Mouse (Mus musculus) forebrain, embryonic 16.5 days (tissue): ENCODE measurements around the gene Olfr827. TPM values are rescaled to one million over a fixed set of nuclear protein-coding genes. Genes with fewer than 3 reads are reported as not detected.
A peak's percentile ranks its signal among the peaks of the same experiment; 100 is the strongest.

Experiments used
- ATAC-seq: fragments of 200-750 bp; cut with Nextera tagmentation; 2 replicates; pipeline ENCODE4 v1.8.0; 2017; ENCODE audit warnings: mild to moderate bottlenecking, moderate library complexity
- H3K27ac ChIP-seq: fragments of 300-500 bp; sonication (generic); 2 replicates; pipeline ENCODE4 v1.5.1; 2014; ENCODE audit warnings: low read length, control low read depth
- H3K27me3 ChIP-seq: fragments of 300-500 bp; sonication (generic); replicated peaks from 2 replicates; pipeline ENCODE4 v1.6.1; 2014; ENCODE audit warnings: low read length; ENCODE audit not compliant: control insufficient read depth, insufficient read depth
- H3K36me3 ChIP-seq: fragments of 300-500 bp; sonication (generic); 2 replicates; pipeline ENCODE4 v1.6.1; 2014; ENCODE audit not compliant: control insufficient read depth, insufficient read depth
- H3K4me1 ChIP-seq: fragments of 300-500 bp; sonication (generic); replicated peaks from 2 replicates; pipeline ENCODE4 v1.6.1; 2014; ENCODE audit warnings: low read length; ENCODE audit not compliant: control insufficient read depth, insufficient read depth
- H3K4me2 ChIP-seq: fragments of 300-500 bp; sonication (generic); 2 replicates; pipeline ENCODE4 v1.6.1; 2014; ENCODE audit warnings: mild to moderate bottlenecking, low read length, control low read depth
- H3K4me3 ChIP-seq: fragments of 300-500 bp; sonication (generic); replicated peaks from 2 replicates; pipeline ENCODE4 v1.5.1; 2014; ENCODE audit warnings: mild to moderate bottlenecking, low read length, control low read depth
- H3K9ac ChIP-seq: fragments of 300-500 bp; sonication (generic); replicated peaks from 2 replicates; pipeline ENCODE4 v1.6.1; 2014; ENCODE audit warnings: low read depth, low read length, control low read depth
- H3K9me3 ChIP-seq: fragments of 300-500 bp; sonication (generic); 2 replicates; pipeline ENCODE4 v1.6.1; 2016; ENCODE audit warnings: low read length; ENCODE audit not compliant: control insufficient read depth
- WGBS: fragments of 180-500 bp; shearing (Covaris S2); extraction: QIAGEN DNeasy Blood & Tissue Kit; methylation state at CpG from one replicate; pipeline ENCODE4 v1.1.7; 2014; 5-methylcytosine and 5-hydroxymethylcytosine counted together
- polyA plus RNA-seq: library from polyadenylated mRNA; unstranded; fragments of >200 nt; fragmentation: Nextera tagmentation; extraction: Ambion mirVana; gene quantifications from 2 replicates; pipeline ENCODE4 v1.2.1, GENCODE M21; 2015

Olfr827 gene
- not detected in 2 replicates for polyA plus RNA-seq

- Histone ChIP-seq H3K4me3 (no peak within 1 kb of the TSS), H3K36me3 (no peaks in the 10 kb centered on the region), H3K9ac (no peak within 1 kb of the TSS), H3K27me3 (no peaks in the 10 kb centered on the region), H3K9me3 (no peaks in the 10 kb centered on the region), H3K27ac (no peak within 1 kb of the TSS), H3K4me1 (no peaks in the 10 kb centered on the region), H3K4me2 (no peak within 1 kb of the TSS)
- ATAC-seq, result no peak
- WGBS, result 88% methylated on average over 1 of the region's 1 CpGs
These were observed at the start of gene Olfr827 for GRCm38 (mm10) chr10:130214303-130214702. Olfr827 (minus strand) TSS chr10:130214403.

- H3K27me3 ChIP-seq, result no peaks in the 10 kb centered on the region
- no peaks in the 10 kb centered on the region for H3K36me3 ChIP-seq
- peaks cover 3% of the 10 kb centered on the region; the same call in 1 of the 2 replicates for H3K4me1 ChIP-seq
- 22% methylated on average over 4 of the region's 4 CpGs for WGBS
- peak; percentile 98 for ATAC-seq
- no peak overlapping the region for H3K4me3 ChIP-seq
- H3K4me2 ChIP-seq, result no peak overlapping the region
- no peak overlapping the region for H3K9ac ChIP-seq
- no peaks in the 10 kb centered on the region for H3K9me3 ChIP-seq
- no peak overlapping the region for H3K27ac ChIP-seq
These were observed 49.0 kb upstream of the Olfr827 start for GRCm38 (mm10) chr10:130263203-130263602.

GRCm38 (mm10) chr10:130259483-130259882 lies 45.3 kb upstream of the Olfr827 start:
- H3K27me3 ChIP-seq, result no peaks in the 10 kb centered on the region
- H3K9me3 ChIP-seq, result no peaks in the 10 kb centered on the region
- H3K4me3 ChIP-seq, result no peak overlapping the region
- H3K36me3 ChIP-seq, result no peaks in the 10 kb centered on the region
- no peak overlapping the region for H3K4me2 ChIP-seq
- WGBS, result 64% methylated on average over 1 of the region's 1 CpGs
- ATAC-seq, result peak; percentile 61
- H3K9ac ChIP-seq, result no peak overlapping the region
- no peak overlapping the region for H3K27ac ChIP-seq
- H3K4me1 ChIP-seq, result peaks cover 3% of the 10 kb centered on the region; the same call in 1 of the 2 replicates

GRCm38 (mm10) chr10:130244271-130244670 lies 30.1 kb upstream of the Olfr827 start:
- no peaks in the 10 kb centered on the region for H3K27me3 ChIP-seq
- 5% methylated on average over 2 of the region's 2 CpGs for WGBS
- no peak overlapping the region for H3K4me2 ChIP-seq
- no peak overlapping the region for H3K9ac ChIP-seq
- peak; percentile 76 for ATAC-seq
- no peak overlapping the region for H3K4me3 ChIP-seq
- H3K4me1 ChIP-seq, result no peaks in the 10 kb centered on the region
- H3K9me3 ChIP-seq, result no peaks in the 10 kb centered on the region
- no peak overlapping the region for H3K27ac ChIP-seq
- H3K36me3 ChIP-seq, result no peaks in the 10 kb centered on the region

- peak; percentile 80 for ATAC-seq
- H3K4me1 ChIP-seq, result no peaks in the 10 kb centered on the region
These were observed 24.4 kb upstream of the Olfr827 start for GRCm38 (mm10) chr10:130238318-130239209.

GRCm38 (mm10) chr10:130234576-130234975 lies 20.4 kb upstream of the Olfr827 start:
- no peaks in the 10 kb centered on the region for H3K36me3 ChIP-seq
- H3K4me3 ChIP-seq, result no peak overlapping the region
- 35% methylated on average over 1 of the region's 1 CpGs for WGBS
- H3K4me2 ChIP-seq, result no peak overlapping the region
- H3K27me3 ChIP-seq, result no peaks in the 10 kb centered on the region
- ATAC-seq, result no peak
- H3K9me3 ChIP-seq, result no peaks in the 10 kb centered on the region
- no peak overlapping the region for H3K27ac ChIP-seq
- no peaks in the 10 kb centered on the region for H3K4me1 ChIP-seq
- H3K9ac ChIP-seq, result no peak overlapping the region

More at GRCm38 (mm10) chr10:130238318-130239209, 24.4 kb upstream of the Olfr827 start:
- Histone ChIP-seq H3K27ac (no peak overlapping the region), H3K4me3 (no peak overlapping the region), H3K27me3 (no peaks in the 10 kb centered on the region), H3K9me3 (no peaks in the 10 kb centered on the region), H3K9ac (no peak overlapping the region), H3K36me3 (no peaks in the 10 kb centered on the region), H3K4me2 (no peak overlapping the region)
- 18% methylated on average over 2 of the region's 2 CpGs for WGBS

GRCm38 (mm10) chr10:130232117-130232516 lies 17.9 kb upstream of the Olfr827 start:
- no peak overlapping the region for H3K9ac ChIP-seq
- H3K4me3 ChIP-seq, result no peak overlapping the region
- no peaks in the 10 kb centered on the region for H3K27me3 ChIP-seq
- H3K36me3 ChIP-seq, result no peaks in the 10 kb centered on the region
- H3K9me3 ChIP-seq, result no peaks in the 10 kb centered on the region
- no peak for ATAC-seq
- WGBS, result 81% methylated on average over 1 of the region's 1 CpGs
- H3K27ac ChIP-seq, result no peak overlapping the region
- H3K4me2 ChIP-seq, result no peak overlapping the region
- no peaks in the 10 kb centered on the region for H3K4me1 ChIP-seq

GRCm38 (mm10) chr10:130229584-130229983 lies 15.4 kb upstream of the Olfr827 start:
- ATAC-seq, result no peak
- no peaks in the 10 kb centered on the region for H3K9me3 ChIP-seq
- 90% methylated on average over 5 of the region's 5 CpGs for WGBS
- no peak overlapping the region for H3K27ac ChIP-seq
- no peak overlapping the region for H3K4me3 ChIP-seq
- H3K4me1 ChIP-seq, result no peaks in the 10 kb centered on the region
- no peak overlapping the region for H3K9ac ChIP-seq
- no peaks in the 10 kb centered on the region for H3K27me3 ChIP-seq
- no peak overlapping the region for H3K4me2 ChIP-seq
- H3K36me3 ChIP-seq, result no peaks in the 10 kb centered on the region

- H3K4me2 ChIP-seq, result no peak overlapping the region
- no peaks in the 10 kb centered on the region for H3K27me3 ChIP-seq
- ATAC-seq, result peak; percentile 96
- H3K4me1 ChIP-seq, result no peaks in the 10 kb centered on the region
- no peak overlapping the region for H3K27ac ChIP-seq
- H3K4me3 ChIP-seq, result no peak overlapping the region
- no peaks in the 10 kb centered on the region for H3K36me3 ChIP-seq
- H3K9me3 ChIP-seq, result no peaks in the 10 kb centered on the region
- 0% methylated on average over 1 of the region's 1 CpGs for WGBS
- no peak overlapping the region for H3K9ac ChIP-seq
These were observed 14.0 kb upstream of the Olfr827 start for GRCm38 (mm10) chr10:130228246-130228645.
